Mouse (Mus musculus): ENCODE data around the gene Cryba4. TPM values are rescaled to one million over a fixed set of nuclear protein-coding genes. Genes with fewer than 3 reads are reported as not detected.
A peak's percentile ranks its signal among the peaks of the same experiment; 100 is the strongest.

Cryba4 gene
- total and polyA plus RNA-seq, 3 experiments, result 0.39 to 0.77 TPM; not detected in 1

- peak; percentile 46; the same call in 1 of the 2 replicates for TF ChIP-seq ELF1 (IDR thresholded peaks at IDR 0.05; ENCODE audit: low read depth, low read length)
- no peak; the same call in 1 of the 2 replicates for TF ChIP-seq MAX (IDR thresholded peaks at IDR 0.05; ENCODE audit: low read length)
- TF ChIP-seq ZNF384 (IDR thresholded peaks at IDR 0.05; ENCODE audit: low read depth, low read length), result peak; percentile 95
- TF ChIP-seq POLR2AphosphoS2 (IDR thresholded peaks at IDR 0.05; ENCODE audit: low read length), result no peak
- peak; percentile 24 to 32; a peak in 1 of 4 replicates for TF ChIP-seq EP300 (IDR thresholded peaks at IDR 0.05; ENCODE audit: low read depth in 1 of 2, low read length in 2 of 2)
- TF ChIP-seq SIN3A (IDR thresholded peaks at IDR 0.05; ENCODE audit: low read length), result no peak; the same call in 1 of the 2 replicates
These were observed 34.8 kb upstream of the Cryba4 start (continued) for GRCm38 (mm10) chr5:112286984-112287641.

DNA sequence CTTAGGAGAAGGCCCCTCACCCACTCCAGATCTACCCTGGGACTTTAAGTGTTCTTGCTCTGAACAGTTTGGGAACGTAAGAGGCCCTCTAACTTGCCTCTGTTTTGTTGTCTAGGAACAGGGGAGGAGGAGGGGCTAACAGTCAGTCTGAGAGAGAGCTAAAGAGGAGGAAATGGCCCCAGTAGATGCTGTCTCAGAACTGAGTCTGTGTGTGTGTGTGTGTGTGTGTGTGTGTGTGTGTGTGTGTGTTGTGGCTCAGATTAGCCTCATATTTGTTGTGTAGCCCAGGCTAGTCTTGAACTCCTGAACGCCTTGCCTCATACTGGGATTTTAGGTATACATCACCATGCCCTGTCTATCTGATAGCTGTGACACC is 34.3 kb upstream of the Cryba4 start:
- Histone ChIP-seq H3K27ac (ENCODE audit: control insufficient read depth, low read depth, low read length) (peak overlapping the region; percentile 91), H3K9ac (ENCODE audit: control insufficient read depth, low read depth, low read length, poor library complexity, severe bottlenecking) (peak overlapping the region; percentile 33; the same call in 1 of the 2 replicates), H3K4me1 (ENCODE audit: control insufficient read depth in 1 of 2, insufficient read depth in 2 of 2, low read length in 2 of 2) (peaks cover 13 to 68% of the 10 kb centered on the region in 2 experiments), H3K27me3 (ENCODE audit: control insufficient read depth in 1 of 2, insufficient read depth in 2 of 2, low read length in 2 of 2) (no peaks in the 10 kb centered on the region), H3K79me2 (ENCODE audit: control insufficient read depth, insufficient read depth, low read length, poor library complexity) (peaks cover 73% of the 10 kb centered on the region), H3K9me3 (replicated peaks; ENCODE audit: insufficient read depth, low read length) (no peaks in the 10 kb centered on the region), H3K4me3 (ENCODE audit: control insufficient read depth in 1 of 2, insufficient read depth in 1 of 2, low read depth in 2 of 2, low read length in 2 of 2) (peak overlapping the region in 1 of 2 experiments; percentile 1; a peak in 1 of 4 replicates), H3K36me3 (ENCODE audit: control insufficient read depth in 1 of 2, insufficient read depth in 2 of 2, low read length in 2 of 2) (peaks cover 0 to 61% of the 10 kb centered on the region in 2 experiments; a peak in 2 of 4 replicates)
- TF ChIP-seq MXI1 (IDR thresholded peaks at IDR 0.05; ENCODE audit: low read depth, low read length) (no peak), ETS1 (IDR thresholded peaks at IDR 0.05; ENCODE audit: low read depth, low read length) (peak; percentile 13; the same call in 1 of the 2 replicates), ZKSCAN1 (IDR thresholded peaks at IDR 0.05; ENCODE audit: low read depth, low read length) (0 out of 2 replicates have a peak, but pooled peaks have one; percentile 6), TCF12 (IDR thresholded peaks at IDR 0.05; ENCODE audit: low read depth, low read length) (peak; percentile 18; the same call in 1 of the 2 replicates), MAZ (IDR thresholded peaks at IDR 0.05; ENCODE audit: low read depth, low read length) (0 out of 2 replicates have a peak, but pooled peaks have one; percentile 47), MAX (IDR thresholded peaks at IDR 0.05; ENCODE audit: low read length) (0 out of 2 replicates have a peak, but pooled peaks have one; percentile 4), E2F4 (IDR thresholded peaks at IDR 0.05; ENCODE audit: borderline replicate concordance, low read depth, low read length) (no peak)
- peak; percentile 77 for DNase-seq (ENCODE audit: low read depth, low spot score)

GRCm38 (mm10) chr5:112285548-112286085 is 33.3 kb upstream of the Cryba4 start:
- peaks cover 74% of the 10 kb centered on the region for H3K79me2 ChIP-seq (ENCODE audit: control insufficient read depth, insufficient read depth, low read length, poor library complexity)
- H3K9me3 ChIP-seq (replicated peaks; ENCODE audit: insufficient read depth, low read length), result no peaks in the 10 kb centered on the region
- peak overlapping the region; percentile 36; the same call in 1 of the 2 replicates for H3K27ac ChIP-seq (ENCODE audit: control insufficient read depth, low read depth, low read length)
- H3K36me3 ChIP-seq (ENCODE audit: control insufficient read depth in 1 of 2, insufficient read depth in 2 of 2, low read length in 2 of 2), result peaks cover 0 to 70% of the 10 kb centered on the region in 2 experiments; a peak in 2 of 4 replicates
- H3K9ac ChIP-seq (ENCODE audit: control insufficient read depth, low read depth, low read length, poor library complexity, severe bottlenecking), result no peak overlapping the region
- H3K4me1 ChIP-seq (ENCODE audit: control insufficient read depth in 1 of 2, insufficient read depth in 2 of 2, low read length in 2 of 2), result peaks cover 13 to 78% of the 10 kb centered on the region in 2 experiments
- H3K27me3 ChIP-seq (ENCODE audit: control insufficient read depth in 1 of 2, insufficient read depth in 2 of 2, low read length in 2 of 2), result no peaks in the 10 kb centered on the region
- no peak for DNase-seq (ENCODE audit: low read depth, low spot score)
- H3K4me3 ChIP-seq (ENCODE audit: control insufficient read depth in 1 of 2, insufficient read depth in 1 of 2, low read depth in 2 of 2, low read length in 2 of 2), result no peak overlapping the region
- TF ChIP-seq UBTF (IDR thresholded peaks at IDR 0.05; ENCODE audit: borderline replicate concordance, insufficient read depth, low read depth, low read length) (no peak), TCF12 (IDR thresholded peaks at IDR 0.05; ENCODE audit: low read depth, low read length) (peak; percentile 44; the same call in 1 of the 2 replicates), POLR2AphosphoS2 (IDR thresholded peaks at IDR 0.05; ENCODE audit: low read length) (no peak), MYB (IDR thresholded peaks at IDR 0.05; ENCODE audit: low read depth, low read length) (no peak), RCOR1 (IDR thresholded peaks at IDR 0.05; ENCODE audit: low read depth, low read length) (no peak), POLR2AphosphoS5 (IDR thresholded peaks at IDR 0.05; ENCODE audit: borderline replicate concordance, low read depth, low read length) (no peak)
